Mouse (Mus musculus) stomach, embryonic 15.5 days (tissue): ENCODE results near the gene Oit3. TPM values are rescaled to one million over a fixed set of nuclear protein-coding genes. Genes with fewer than 3 reads are reported as not detected.

ENCODE experiments used
- ATAC-seq: fragments of 200-750 bp; cut with Nextera tagmentation; 2 replicates; pipeline ENCODE4 v1.8.0; 2017; ENCODE audit warnings: low read depth, moderate number of reproducible peaks, moderate TSS enrichment; ENCODE audit not compliant: insufficient read depth, low FRiP score
- H3K27ac ChIP-seq: fragments of 300-500 bp; sonication (generic); 2 replicates; pipeline ENCODE4 v1.5.1; 2015; ENCODE audit warnings: mild to moderate bottlenecking, inconsistent platforms
- H3K27me3 ChIP-seq: fragments of 300-500 bp; sonication (generic); replicated peaks from 2 replicates; pipeline ENCODE4 v1.6.1; 2015; ENCODE audit warnings: inconsistent platforms
- H3K36me3 ChIP-seq: fragments of 300-500 bp; sonication (generic); 2 replicates; pipeline ENCODE4 v1.6.1; 2015; ENCODE audit warnings: inconsistent platforms
- H3K4me1 ChIP-seq: fragments of 300-500 bp; sonication (generic); 2 replicates; pipeline ENCODE4 v1.6.1; 2015; ENCODE audit warnings: inconsistent platforms
- H3K4me2 ChIP-seq: fragments of 300-500 bp; sonication (generic); 2 replicates; pipeline ENCODE4 v1.6.1; 2015; ENCODE audit warnings: mild to moderate bottlenecking, inconsistent platforms
- H3K4me3 ChIP-seq: fragments of 300-500 bp; sonication (generic); replicated peaks from 2 replicates; pipeline ENCODE4 v1.5.1; 2015; ENCODE audit warnings: inconsistent platforms
- H3K9ac ChIP-seq: fragments of 300-500 bp; sonication (generic); 2 replicates; pipeline ENCODE4 v1.6.1; 2015; ENCODE audit warnings: inconsistent platforms
- H3K9me3 ChIP-seq: fragments of 300-500 bp; sonication (generic); 2 replicates; pipeline ENCODE4 v1.6.1; 2016; ENCODE audit warnings: inconsistent platforms
- WGBS: fragments of 180-500 bp; shearing (Covaris S2); methylation state at CpG from one replicate; pipeline ENCODE4 v1.1.7; 2015; 5-methylcytosine and 5-hydroxymethylcytosine counted together
- polyA plus RNA-seq: library from polyadenylated mRNA; unstranded; fragments of >200 nt; fragmentation: Nextera tagmentation; extraction: Ambion mirVana; gene quantifications from 2 replicates; pipeline ENCODE4 v1.2.1, GENCODE M21; 2015

The Oit3 gene
- polyA plus RNA-seq, result 2.6 and 3.3 TPM in 2 replicates

DNA sequence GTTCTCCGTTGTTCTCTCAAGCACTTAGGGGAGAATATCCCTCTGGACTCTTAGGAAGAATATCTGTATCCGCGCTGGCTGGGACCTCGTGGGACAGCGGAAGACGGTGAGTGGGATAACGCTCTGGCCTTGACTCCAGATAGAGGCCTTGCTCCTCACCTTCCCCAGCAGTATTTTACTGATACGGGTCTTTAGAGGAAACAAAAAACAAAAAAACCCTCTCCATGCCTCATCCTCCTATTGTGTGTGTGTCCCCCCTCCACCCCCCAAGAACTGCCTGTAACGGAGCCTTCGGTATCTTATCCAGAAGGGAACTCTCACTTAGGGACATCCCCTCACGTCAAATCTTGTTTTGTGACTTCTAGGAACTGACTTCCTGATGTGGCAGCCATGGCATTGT, at the start of gene Oit3:
Gene Oit3 (minus strand): TSS at position 44 of the 400 bp plus-strand sequence.
- Histone ChIP-seq H3K4me3 (no peak within 1 kb of the TSS), H3K4me2 (no peak within 1 kb of the TSS), H3K36me3 (no peaks in the 10 kb centered on the region), H3K4me1 (peaks cover 4% of the 10 kb centered on the region; the same call in 1 of the 2 replicates), H3K9ac (no peak within 1 kb of the TSS), H3K27ac (no peak within 1 kb of the TSS), H3K27me3 (no peaks in the 10 kb centered on the region), H3K9me3 (no peaks in the 10 kb centered on the region)
- no peak for ATAC-seq
- 80% methylated on average over 11 of the region's 11 CpGs for WGBS

- no peak overlapping the region for H3K9ac ChIP-seq
- H3K36me3 ChIP-seq, result peaks cover 19% of the 10 kb centered on the region; the same call in 1 of the 2 replicates
- WGBS, result 83% methylated on average over 8 of the region's 8 CpGs
- ATAC-seq, result no peak
- no peaks in the 10 kb centered on the region for H3K27me3 ChIP-seq
- no peaks in the 10 kb centered on the region for H3K9me3 ChIP-seq
- no peaks in the 10 kb centered on the region for H3K4me1 ChIP-seq
- H3K4me3 ChIP-seq, result no peak overlapping the region
- no peak overlapping the region for H3K27ac ChIP-seq
- no peak overlapping the region for H3K4me2 ChIP-seq
Observed at GRCm38 (mm10) chr10:59490920-59491319, 49.3 kb upstream of the Oit3 start.

- no peaks in the 10 kb centered on the region for H3K4me1 ChIP-seq
- no peaks in the 10 kb centered on the region for H3K9me3 ChIP-seq
- H3K4me2 ChIP-seq, result no peak overlapping the region
- peaks cover 19% of the 10 kb centered on the region; the same call in 1 of the 2 replicates for H3K36me3 ChIP-seq
- no peaks in the 10 kb centered on the region for H3K27me3 ChIP-seq
- H3K27ac ChIP-seq, result no peak overlapping the region
- H3K4me3 ChIP-seq, result no peak overlapping the region
- no peak overlapping the region for H3K9ac ChIP-seq
- ATAC-seq, result no peak
- 76% methylated on average over 1 of the region's 1 CpGs for WGBS
Observed at GRCm38 (mm10) chr10:59489411-59489810, 47.8 kb upstream of the Oit3 start.

GRCm38 (mm10) chr10:59487351-59487750, 45.8 kb upstream of the Oit3 start:
- Histone ChIP-seq H3K4me1 (no peaks in the 10 kb centered on the region), H3K36me3 (peaks cover 19% of the 10 kb centered on the region; the same call in 1 of the 2 replicates), H3K4me2 (no peak overlapping the region), H3K9ac (no peak overlapping the region), H3K4me3 (no peak overlapping the region), H3K27me3 (no peaks in the 10 kb centered on the region), H3K27ac (no peak overlapping the region), H3K9me3 (no peaks in the 10 kb centered on the region)
- no peak for ATAC-seq
- 84% methylated on average over 2 of the region's 2 CpGs for WGBS

- Histone ChIP-seq H3K4me1 (no peaks in the 10 kb centered on the region), H3K4me3 (no peak overlapping the region), H3K9me3 (no peaks in the 10 kb centered on the region), H3K36me3 (peaks cover 13% of the 10 kb centered on the region; the same call in 1 of the 2 replicates), H3K27ac (no peak overlapping the region), H3K27me3 (no peaks in the 10 kb centered on the region), H3K4me2 (no peak overlapping the region), H3K9ac (no peak overlapping the region)
- whole genome bisulfite sequencing, result 89% methylated on average over 6 of the region's 6 CpGs
- no peak for ATAC-seq
Observed at GRCm38 (mm10) chr10:59484318-59484717, 42.7 kb upstream of the Oit3 start.

GRCm38 (mm10) chr10:59481381-59481780, 39.8 kb upstream of the Oit3 start:
- H3K27ac ChIP-seq, result no peak overlapping the region
- H3K27me3 ChIP-seq, result no peaks in the 10 kb centered on the region
- no peaks in the 10 kb centered on the region for H3K36me3 ChIP-seq
- H3K4me1 ChIP-seq, result no peaks in the 10 kb centered on the region
- no peak overlapping the region for H3K9ac ChIP-seq
- H3K4me3 ChIP-seq, result no peak overlapping the region
- 88% methylated on average over 5 of the region's 5 CpGs for WGBS
- no peak for ATAC-seq
- no peak overlapping the region for H3K4me2 ChIP-seq
- no peaks in the 10 kb centered on the region for H3K9me3 ChIP-seq

DNA sequence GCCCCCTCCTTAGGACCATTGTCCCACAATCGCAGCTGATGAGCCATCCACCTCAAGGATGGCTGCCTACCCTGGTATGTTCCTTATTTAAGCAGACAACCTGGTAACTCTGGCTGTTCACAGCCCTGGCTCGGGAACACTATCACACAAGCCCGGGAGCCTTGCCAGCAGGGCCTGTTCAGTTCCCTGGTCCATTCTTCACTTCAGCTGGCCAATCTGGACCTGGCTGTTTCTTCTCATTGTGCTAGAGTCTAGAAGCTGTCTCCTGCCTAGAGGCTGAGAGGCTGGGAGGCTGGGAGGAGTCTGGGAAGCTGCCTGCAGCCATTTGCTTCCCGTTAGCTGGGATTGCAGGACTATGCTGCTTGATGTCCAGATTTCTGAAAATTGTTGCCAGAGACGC, 28.9 kb upstream of the Oit3 start:
- no peak overlapping the region for H3K4me3 ChIP-seq
- no peak overlapping the region for H3K27ac ChIP-seq
- H3K4me1 ChIP-seq, result no peaks in the 10 kb centered on the region
- no peak for ATAC-seq
- H3K36me3 ChIP-seq, result 0 out of 2 replicates have a peak, but pooled peaks cover 4% of the 10 kb centered on the region
- H3K9me3 ChIP-seq, result no peaks in the 10 kb centered on the region
- H3K9ac ChIP-seq, result no peak overlapping the region
- 73% methylated on average over 5 of the region's 5 CpGs for WGBS
- no peak overlapping the region for H3K4me2 ChIP-seq
- H3K27me3 ChIP-seq, result no peaks in the 10 kb centered on the region

DNA sequence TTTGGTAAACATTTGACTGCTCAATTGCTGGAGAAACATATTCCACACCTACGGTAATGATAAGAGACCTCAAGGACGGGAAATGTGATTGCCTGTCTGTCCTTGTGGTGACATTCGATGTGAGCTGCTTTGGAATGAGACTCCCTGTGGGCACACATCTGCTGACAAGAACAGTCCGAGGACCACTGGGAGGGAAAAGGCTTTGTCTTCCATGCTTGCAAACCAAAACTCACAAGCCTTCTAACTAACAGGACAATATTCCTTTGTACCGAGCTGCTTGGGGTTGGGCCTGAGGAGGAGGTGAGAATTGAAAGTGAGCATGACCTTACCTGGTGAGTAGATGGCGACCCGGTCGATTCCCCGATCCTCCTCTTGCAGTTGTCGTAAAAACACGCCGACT, 25.7 kb upstream of the Oit3 start:
- Histone ChIP-seq H3K4me1 (no peaks in the 10 kb centered on the region), H3K27me3 (no peaks in the 10 kb centered on the region), H3K9me3 (no peaks in the 10 kb centered on the region), H3K4me2 (no peak overlapping the region), H3K4me3 (no peak overlapping the region), H3K36me3 (0 out of 2 replicates have a peak, but pooled peaks cover 4% of the 10 kb centered on the region), H3K9ac (no peak overlapping the region), H3K27ac (no peak overlapping the region)
- WGBS, result 89% methylated on average over 12 of the region's 12 CpGs
- no peak for ATAC-seq

DNA sequence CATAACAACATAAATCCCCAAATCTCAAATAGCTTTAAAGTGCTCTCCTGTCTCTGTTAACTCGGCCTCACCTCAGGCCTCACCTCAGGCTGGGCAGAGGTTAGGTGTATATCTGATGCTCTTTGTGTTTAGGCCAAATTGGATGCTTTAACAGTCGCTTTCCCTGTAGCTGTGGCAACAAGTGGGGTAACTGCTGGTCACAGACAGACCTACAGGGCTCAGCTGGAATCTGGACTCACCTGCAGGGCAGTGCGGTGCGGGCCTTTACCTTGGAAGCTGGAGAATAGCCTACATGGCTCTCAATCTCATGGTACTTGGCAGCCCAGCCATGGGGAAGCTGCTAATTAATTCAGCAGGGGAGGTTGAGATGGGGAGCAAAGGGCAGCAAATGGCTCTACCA, 25.0 kb upstream of the Oit3 start:
- H3K4me1 ChIP-seq, result no peaks in the 10 kb centered on the region
- no peak overlapping the region for H3K4me2 ChIP-seq
- H3K9me3 ChIP-seq, result no peaks in the 10 kb centered on the region
- ATAC-seq, result no peak
- no peak overlapping the region for H3K27ac ChIP-seq
- H3K27me3 ChIP-seq, result no peaks in the 10 kb centered on the region
- H3K4me3 ChIP-seq, result no peak overlapping the region
- WGBS, result 85% methylated on average over 4 of the region's 4 CpGs
- no peak overlapping the region for H3K9ac ChIP-seq
- H3K36me3 ChIP-seq, result 0 out of 2 replicates have a peak, but pooled peaks cover 4% of the 10 kb centered on the region

DNA sequence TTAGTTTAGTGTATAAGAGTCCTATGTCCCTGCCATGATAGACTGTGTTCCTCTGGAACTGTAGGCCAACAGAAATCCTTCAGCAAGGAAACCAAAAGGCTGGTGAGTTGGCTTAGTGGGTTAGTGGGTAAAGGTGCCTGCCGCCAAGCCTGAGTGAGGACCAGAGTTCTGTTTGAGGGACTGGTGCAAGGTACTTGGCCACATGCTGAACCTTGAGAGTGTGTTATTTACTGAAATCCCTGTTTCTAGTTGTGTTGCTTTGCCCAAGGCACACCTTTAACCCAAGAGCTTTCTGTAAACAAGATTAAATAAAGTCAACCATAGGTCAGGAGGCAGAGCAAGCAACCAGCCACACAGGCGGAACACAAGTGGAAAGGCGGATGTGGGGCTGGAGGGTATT, 24.0 kb upstream of the Oit3 start:
- WGBS, result 76% methylated on average over 3 of the region's 3 CpGs
- ATAC-seq, result no peak

DNA sequence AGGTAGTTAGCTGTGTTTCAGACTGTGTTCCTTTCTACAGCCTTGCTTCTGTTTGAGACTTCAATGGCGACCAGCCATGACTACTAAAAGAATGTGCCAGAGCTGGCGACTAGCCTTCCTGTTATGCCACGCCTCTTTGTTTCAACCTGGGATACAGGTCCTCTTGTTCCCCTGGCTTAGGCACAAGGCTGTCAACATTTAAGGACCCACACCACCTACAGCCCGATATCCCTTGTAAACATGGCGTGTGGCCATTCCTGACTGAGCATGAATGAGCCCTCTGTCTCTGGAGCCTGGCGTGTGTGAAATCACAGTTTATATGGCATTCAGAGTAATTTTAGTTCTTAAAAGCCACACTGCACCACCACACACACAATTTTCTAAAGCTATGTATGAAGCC, 20.7 kb upstream of the Oit3 start:
- ATAC-seq, result no peak
- Histone ChIP-seq H3K9ac (no peak overlapping the region), H3K27me3 (no peaks in the 10 kb centered on the region), H3K4me1 (no peaks in the 10 kb centered on the region), H3K4me3 (no peak overlapping the region), H3K4me2 (no peak overlapping the region), H3K9me3 (no peaks in the 10 kb centered on the region), H3K36me3 (0 out of 2 replicates have a peak, but pooled peaks cover 4% of the 10 kb centered on the region), H3K27ac (no peak overlapping the region)
- WGBS, result 85% methylated on average over 6 of the region's 6 CpGs

More for the DNA sequence above, 24.0 kb upstream of the Oit3 start:
- no peaks in the 10 kb centered on the region for H3K4me1 ChIP-seq
- H3K9me3 ChIP-seq, result no peaks in the 10 kb centered on the region
- H3K27me3 ChIP-seq, result no peaks in the 10 kb centered on the region
- no peak overlapping the region for H3K4me3 ChIP-seq
- 0 out of 2 replicates have a peak, but pooled peaks cover 4% of the 10 kb centered on the region for H3K36me3 ChIP-seq
- H3K9ac ChIP-seq, result no peak overlapping the region
- no peak overlapping the region for H3K27ac ChIP-seq
- no peak overlapping the region for H3K4me2 ChIP-seq

GRCm38 (mm10) chr10:59459767-59460166, 18.2 kb upstream of the Oit3 start:
- Histone ChIP-seq H3K9me3 (no peaks in the 10 kb centered on the region), H3K27me3 (no peaks in the 10 kb centered on the region), H3K4me2 (no peak overlapping the region), H3K9ac (no peak overlapping the region), H3K4me1 (no peaks in the 10 kb centered on the region), H3K27ac (no peak overlapping the region), H3K36me3 (peaks cover 6% of the 10 kb centered on the region; the same call in 1 of the 2 replicates), H3K4me3 (no peak overlapping the region)
- ATAC-seq, result no peak
- WGBS, result 92% methylated on average over 12 of the region's 12 CpGs

DNA sequence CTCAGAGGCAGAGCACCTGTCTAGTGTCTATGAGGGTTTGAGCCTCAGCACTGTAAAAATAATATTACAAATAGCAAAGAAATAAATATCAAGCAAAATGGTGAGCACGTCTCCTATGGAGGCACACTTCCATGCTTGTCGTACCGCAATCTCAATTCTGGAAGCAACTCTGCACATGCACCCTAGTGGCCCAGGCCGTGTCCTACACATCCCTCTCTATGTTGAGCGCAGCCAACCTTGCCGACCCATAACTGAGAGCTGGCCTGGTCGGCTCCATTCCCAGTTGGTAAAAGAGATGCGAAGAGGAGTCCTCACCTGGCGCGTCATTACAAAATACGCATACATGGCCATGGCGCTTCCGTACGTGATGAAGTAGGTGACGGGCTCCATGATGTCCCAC, 13.1 kb upstream of the Oit3 start:
- no peak for ATAC-seq
- no peak overlapping the region for H3K4me2 ChIP-seq
- no peaks in the 10 kb centered on the region for H3K4me1 ChIP-seq
- H3K9ac ChIP-seq, result no peak overlapping the region
- WGBS, result 93% methylated on average over 15 of the region's 15 CpGs
- H3K36me3 ChIP-seq, result peaks cover 6% of the 10 kb centered on the region; the same call in 1 of the 2 replicates
- no peaks in the 10 kb centered on the region for H3K9me3 ChIP-seq
- H3K27me3 ChIP-seq, result no peaks in the 10 kb centered on the region
- H3K4me3 ChIP-seq, result no peak overlapping the region
- no peak overlapping the region for H3K27ac ChIP-seq
